Mouse (Mus musculus) intestine, embryonic 15.5 days (tissue): Measurements from ENCODE around the gene Gm20388. TPM values are rescaled to one million over a fixed set of nuclear protein-coding genes. Genes with fewer than 3 reads are reported as not detected.

Experiments
- ATAC-seq: fragments of 200-750 bp; cut with Nextera tagmentation; 2 replicates; pipeline ENCODE4 v1.8.0; 2017; ENCODE audit warnings: moderate TSS enrichment, moderate library complexity
- H3K27ac ChIP-seq: fragments of 300-500 bp; sonication (generic); 2 replicates; pipeline ENCODE4 v1.5.1; 2015; ENCODE audit warnings: mild to moderate bottlenecking, inconsistent platforms
- H3K27me3 ChIP-seq: fragments of 300-500 bp; sonication (generic); replicated peaks from 2 replicates; pipeline ENCODE4 v1.6.1; 2015; ENCODE audit warnings: inconsistent platforms
- H3K36me3 ChIP-seq: fragments of 300-500 bp; sonication (generic); 2 replicates; pipeline ENCODE4 v1.6.1; 2015; ENCODE audit warnings: inconsistent platforms
- H3K4me1 ChIP-seq: fragments of 300-500 bp; sonication (generic); replicated peaks from 2 replicates; pipeline ENCODE4 v1.6.1; 2015; ENCODE audit warnings: inconsistent platforms
- H3K4me2 ChIP-seq: fragments of 300-500 bp; sonication (generic); replicated peaks from 2 replicates; pipeline ENCODE4 v1.6.1; 2015; ENCODE audit warnings: mild to moderate bottlenecking, inconsistent platforms
- H3K4me3 ChIP-seq: fragments of 300-500 bp; sonication (generic); replicated peaks from 2 replicates; pipeline ENCODE4 v1.5.1; 2015; ENCODE audit warnings: inconsistent platforms
- H3K9ac ChIP-seq: fragments of 300-500 bp; sonication (generic); 2 replicates; pipeline ENCODE4 v1.6.1; 2015; ENCODE audit warnings: inconsistent platforms
- H3K9me3 ChIP-seq: fragments of 300-500 bp; sonication (generic); 2 replicates; pipeline ENCODE4 v1.6.1; 2016; ENCODE audit warnings: inconsistent platforms
- WGBS: fragments of 180-500 bp; shearing (Covaris S2); methylation state at CpG from one replicate; pipeline ENCODE4 v1.1.7; 2015; 5-methylcytosine and 5-hydroxymethylcytosine counted together
- polyA plus RNA-seq: library from polyadenylated mRNA; unstranded; fragments of >200 nt; fragmentation: Nextera tagmentation; extraction: Ambion mirVana; gene quantifications from 2 replicates; pipeline ENCODE4 v1.2.1, GENCODE M21; 2015

The Gm20388 gene
- polyA plus RNA-seq, 1 experiment from 2014 or later, result not detected

GRCm38 (mm10) chr8:120292316-120293107 is 381.9 kb downstream of the Gm20388 start:
- Histone ChIP-seq H3K4me2 (no peak overlapping the region), H3K9ac (no peak overlapping the region), H3K27ac (peak overlapping the region; percentile 48; the same call in 1 of the 2 replicates), H3K36me3 (no peaks in the 10 kb centered on the region), H3K4me3 (no peak overlapping the region), H3K4me1 (peaks cover 70% of the 10 kb centered on the region), H3K9me3 (no peaks in the 10 kb centered on the region), H3K27me3 (no peaks in the 10 kb centered on the region)
- 62% methylated on average over 8 of the region's 8 CpGs for WGBS
- no peak for ATAC-seq

- Histone ChIP-seq H3K9ac (no peak overlapping the region), H3K36me3 (no peaks in the 10 kb centered on the region), H3K9me3 (no peaks in the 10 kb centered on the region), H3K4me2 (no peak overlapping the region), H3K27ac (peak overlapping the region; percentile 48; the same call in 1 of the 2 replicates), H3K4me1 (peaks cover 69% of the 10 kb centered on the region), H3K4me3 (no peak overlapping the region), H3K27me3 (no peaks in the 10 kb centered on the region)
- ATAC-seq, result peak; percentile 34; the same call in 1 of the 2 replicates
- 62% methylated on average over 18 of the region's 18 CpGs for WGBS
Observed at GRCm38 (mm10) chr8:120293421-120294357, 383.0 kb downstream of the Gm20388 start.

GRCm38 (mm10) chr8:120294982-120295870 is 384.6 kb downstream of the Gm20388 start:
- Histone ChIP-seq H3K27ac (peak overlapping the region; percentile 48), H3K4me1 (peaks cover 62% of the 10 kb centered on the region), H3K9me3 (no peaks in the 10 kb centered on the region), H3K9ac (no peak overlapping the region), H3K4me2 (peak overlapping the region; percentile 23), H3K36me3 (no peaks in the 10 kb centered on the region), H3K27me3 (no peaks in the 10 kb centered on the region), H3K4me3 (no peak overlapping the region)
- ATAC-seq, result peak; percentile 52
- 33% methylated on average over 17 of the region's 17 CpGs for WGBS

GRCm38 (mm10) chr8:120297000-120297399 is 386.4 kb downstream of the Gm20388 start:
- WGBS, result 41% methylated on average over 5 of the region's 5 CpGs

GRCm38 (mm10) chr8:120298601-120299532 is 388.2 kb downstream of the Gm20388 start:
- WGBS, result 54% methylated on average over 22 of the region's 22 CpGs
- no peaks in the 10 kb centered on the region for H3K9me3 ChIP-seq
- no peak for ATAC-seq
- H3K36me3 ChIP-seq, result no peaks in the 10 kb centered on the region
- H3K4me2 ChIP-seq, result no peak overlapping the region
- H3K27me3 ChIP-seq, result no peaks in the 10 kb centered on the region
- peak overlapping the region; percentile 67 for H3K27ac ChIP-seq
- H3K4me3 ChIP-seq, result no peak overlapping the region
- H3K9ac ChIP-seq, result no peak overlapping the region
- H3K4me1 ChIP-seq, result peaks cover 47% of the 10 kb centered on the region

More at GRCm38 (mm10) chr8:120297000-120297399, 386.4 kb downstream of the Gm20388 start:
- no peaks in the 10 kb centered on the region for H3K27me3 ChIP-seq
- no peak overlapping the region for H3K4me2 ChIP-seq
- no peak for ATAC-seq
- no peaks in the 10 kb centered on the region for H3K9me3 ChIP-seq
- H3K36me3 ChIP-seq, result no peaks in the 10 kb centered on the region
- peaks cover 60% of the 10 kb centered on the region for H3K4me1 ChIP-seq
- no peak overlapping the region for H3K4me3 ChIP-seq
- no peak overlapping the region for H3K9ac ChIP-seq
- no peak overlapping the region for H3K27ac ChIP-seq

GRCm38 (mm10) chr8:120300601-120301141 is 390.0 kb downstream of the Gm20388 start:
- Histone ChIP-seq H3K9ac (no peak overlapping the region), H3K27ac (peak overlapping the region; percentile 36), H3K27me3 (no peaks in the 10 kb centered on the region), H3K36me3 (no peaks in the 10 kb centered on the region), H3K4me2 (peak overlapping the region; percentile 31), H3K9me3 (no peaks in the 10 kb centered on the region), H3K4me3 (no peak overlapping the region), H3K4me1 (peaks cover 38% of the 10 kb centered on the region)
- ATAC-seq, result peak; percentile 74
- 11% methylated on average over 13 of the region's 13 CpGs for WGBS

- 73% methylated on average over 11 of the region's 11 CpGs for WGBS
Observed at GRCm38 (mm10) chr8:120302941-120303675, 392.5 kb downstream of the Gm20388 start.

GRCm38 (mm10) chr8:120304097-120304496 is 393.5 kb downstream of the Gm20388 start:
- peaks cover 33% of the 10 kb centered on the region for H3K4me1 ChIP-seq
- 55% methylated on average over 9 of the region's 9 CpGs for WGBS
- no peak overlapping the region for H3K27ac ChIP-seq
- H3K9ac ChIP-seq, result no peak overlapping the region
- no peaks in the 10 kb centered on the region for H3K27me3 ChIP-seq
- no peak for ATAC-seq
- H3K36me3 ChIP-seq, result no peaks in the 10 kb centered on the region
- H3K4me2 ChIP-seq, result no peak overlapping the region
- H3K9me3 ChIP-seq, result no peaks in the 10 kb centered on the region
- H3K4me3 ChIP-seq, result no peak overlapping the region

More at GRCm38 (mm10) chr8:120302941-120303675, 392.5 kb downstream of the Gm20388 start:
- Histone ChIP-seq H3K9me3 (no peaks in the 10 kb centered on the region), H3K27ac (no peak overlapping the region), H3K4me2 (no peak overlapping the region), H3K4me1 (peaks cover 33% of the 10 kb centered on the region), H3K36me3 (no peaks in the 10 kb centered on the region), H3K27me3 (no peaks in the 10 kb centered on the region), H3K4me3 (no peak overlapping the region), H3K9ac (no peak overlapping the region)
- ATAC-seq, result no peak

- Histone ChIP-seq H3K4me1 (peaks cover 41% of the 10 kb centered on the region), H3K4me3 (no peak overlapping the region), H3K27me3 (no peaks in the 10 kb centered on the region), H3K9me3 (no peaks in the 10 kb centered on the region), H3K4me2 (no peak overlapping the region), H3K27ac (no peak overlapping the region), H3K9ac (no peak overlapping the region), H3K36me3 (no peaks in the 10 kb centered on the region)
- ATAC-seq, result no peak
- 87% methylated on average over 10 of the region's 10 CpGs for WGBS
Observed at GRCm38 (mm10) chr8:120305800-120306385, 395.3 kb downstream of the Gm20388 start.

- Histone ChIP-seq H3K27me3 (no peaks in the 10 kb centered on the region), H3K4me3 (no peak overlapping the region), H3K27ac (no peak overlapping the region), H3K36me3 (no peaks in the 10 kb centered on the region), H3K9me3 (no peaks in the 10 kb centered on the region), H3K4me2 (no peak overlapping the region), H3K9ac (no peak overlapping the region), H3K4me1 (peaks cover 39% of the 10 kb centered on the region)
- ATAC-seq, result peak; percentile 44
- WGBS, result 32% methylated on average over 16 of the region's 16 CpGs
Observed at GRCm38 (mm10) chr8:120307103-120307502, 396.5 kb downstream of the Gm20388 start.
